Mouse (Mus musculus): ENCODE results near the gene Prkn. TPM values are rescaled to one million over a fixed set of nuclear protein-coding genes. Genes with fewer than 3 reads are reported as not detected.

The Prkn gene
- total RNA-seq, 2 experiments from 2014 or later, result 15.2 to 21.4 TPM

Other genes with a start within 250 kb of the Prkn start
- 10 to 100 TPM; 15.8 to 17.7 TPM for gene Pacrg, start 73 bp upstream of the Prkn start, total RNA-seq (2021)